Mouse (Mus musculus) heart, adult 2 months (tissue): ENCODE data around the gene Barx2. TPM values are rescaled to one million over a fixed set of nuclear protein-coding genes. Genes with fewer than 3 reads are reported as not detected.

Source experiments
- DNase-seq, 2 experiments: peaks; one replicate each; pipeline ENCODE4 v3.0.0; 2021
- H3K27ac ChIP-seq: fragments of 200-600 bp; 2 replicates; pipeline ENCODE4 v1.8.1; 2022
- H3K27me3 ChIP-seq: fragments of 200-500 bp; 2 replicates; pipeline ENCODE4 v1.6.1; 2012; ENCODE audit warnings: mild to moderate bottlenecking, low read length, inconsistent platforms, mixed read lengths; ENCODE audit not compliant: control insufficient read depth, insufficient read depth
- H3K36me3 ChIP-seq: fragments of 200-500 bp; 2 replicates; pipeline ENCODE4 v1.6.1; 2012; ENCODE audit warnings: low read length, inconsistent platforms; ENCODE audit not compliant: control insufficient read depth, insufficient read depth
- H3K4me1 ChIP-seq: fragments of 200-500 bp; 2 replicates; pipeline ENCODE4 v1.6.1; 2011; ENCODE audit warnings: low read length; ENCODE audit not compliant: control insufficient read depth, insufficient read depth
- H3K4me3 ChIP-seq: fragments of 200-600 bp; 2 replicates; pipeline ENCODE4 v1.8.1; 2022
- H3K79me2 ChIP-seq: fragments of 200-500 bp; replicated peaks from 2 replicates; pipeline ENCODE4 v1.6.1; 2012; ENCODE audit warnings: mild to moderate bottlenecking, inconsistent platforms, low read length, moderate library complexity, mixed read lengths; ENCODE audit not compliant: control insufficient read depth, insufficient read depth
- H3K9ac ChIP-seq: fragments of 200-500 bp; 2 replicates; pipeline ENCODE4 v1.6.1; 2012; ENCODE audit warnings: low read depth, mild to moderate bottlenecking, control low read depth, inconsistent platforms, low read length, mixed read lengths
- CTCF ChIP-seq: fragments of 200-600 bp; IDR thresholded peaks from 2 replicates; pipeline ENCODE4 v1.8.1; 2022; ENCODE audit warnings: antibody characterized with exemption, mild to moderate bottlenecking, moderate library complexity
- EP300 ChIP-seq: fragments of 200-500 bp; IDR thresholded peaks from 2 replicates; pipeline ENCODE4 v1.6.1; 2011; ENCODE audit warnings: low read depth, low read length, control low read depth; ENCODE audit not compliant: insufficient read depth
- POLR2A ChIP-seq: fragments of 200-500 bp; IDR thresholded peaks from 2 replicates; pipeline ENCODE4 v1.6.1; 2011; ENCODE audit warnings: mild to moderate bottlenecking, low read depth, low read length, control low read depth; ENCODE audit not compliant: insufficient read depth
- WGBS: fragments of 180-500 bp; shearing (Covaris S2); methylation state at CpG from one replicate; pipeline ENCODE4 v1.1.7; 2018; 5-methylcytosine and 5-hydroxymethylcytosine counted together
- intact Hi-C: fragments of 180-260 bp; cut with DNase I; formaldehyde crosslinking; loops from one replicate; pipeline ENCODE4 v1.15.1; 2025
- polyA plus RNA-seq: library from polyadenylated mRNA; depleted of rRNA; stranded (reverse); fragments of >200 nt; gene quantifications from 2 replicates; pipeline ENCODE4 v1.2.3, GENCODE M21; 2012
- total RNA-seq, 2 experiments: library from RNA; stranded (reverse); gene quantifications; 2 replicates each; pipeline ENCODE4 v1.2.3; 2021

The Barx2 gene
- total and polyA plus RNA-seq, 3 experiments = 0.04 to 0.36 (median 0.13) TPM

GRCm38 (mm10) chr9:31849387-31849786 lies 63.9 kb downstream of the Barx2 start:
- no peak for TF ChIP-seq CTCF
- TF ChIP-seq EP300 = no peak
- no peak for TF ChIP-seq POLR2A
- 77% methylated on average over 7 of the region's 7 CpGs for WGBS

DNA sequence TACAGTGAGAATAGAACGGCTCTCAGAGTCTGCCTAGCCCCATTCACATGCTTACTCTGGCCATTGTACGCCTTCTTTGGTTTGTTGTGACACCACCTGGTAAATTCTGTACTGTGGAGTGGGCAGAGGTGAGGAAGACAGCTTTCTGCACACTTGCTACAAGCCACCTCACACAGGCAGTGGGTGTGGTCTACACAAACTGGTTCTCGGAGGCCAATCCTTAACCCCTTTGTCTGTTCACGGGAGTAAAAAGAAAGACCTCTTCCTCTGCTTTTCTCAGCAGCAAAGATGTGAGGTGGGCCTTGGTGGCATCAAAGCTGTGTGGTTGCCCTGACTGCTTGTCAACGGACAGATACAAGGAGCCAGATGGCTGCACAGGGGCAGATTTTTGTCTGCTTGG lies 68.6 kb downstream of the Barx2 start:
- H3K27ac ChIP-seq = no peak overlapping the region
- 73% methylated on average over 5 of the region's 5 CpGs for WGBS
- H3K79me2 ChIP-seq = no peaks in the 10 kb centered on the region
- H3K36me3 ChIP-seq = no peaks in the 10 kb centered on the region
- TF ChIP-seq POLR2A = no peak
- TF ChIP-seq EP300 = no peak
- TF ChIP-seq CTCF = no peak
- no peak overlapping the region for H3K4me3 ChIP-seq
- H3K27me3 ChIP-seq = no peaks in the 10 kb centered on the region
- H3K9ac ChIP-seq = no peak overlapping the region
- intact Hi-C loops = no loop called here
- no peak for DNase-seq
- no peaks in the 10 kb centered on the region for H3K4me1 ChIP-seq

More at GRCm38 (mm10) chr9:31849387-31849786, 63.9 kb downstream of the Barx2 start:
- Histone ChIP-seq H3K79me2 (no peaks in the 10 kb centered on the region), H3K4me1 (no peaks in the 10 kb centered on the region), H3K27ac (no peak overlapping the region), H3K9ac (no peak overlapping the region), H3K4me3 (no peak overlapping the region), H3K36me3 (no peaks in the 10 kb centered on the region), H3K27me3 (no peaks in the 10 kb centered on the region)
- no peak for DNase-seq
- intact Hi-C loops = no loop called here

GRCm38 (mm10) chr9:31841108-31841815 lies 72.0 kb downstream of the Barx2 start:
- intact Hi-C loops = no loop called here

GRCm38 (mm10) chr9:31840571-31840970 lies 72.7 kb downstream of the Barx2 start:
- no peak overlapping the region for H3K4me3 ChIP-seq
- intact Hi-C loops = no loop called here
- peak in 1 of 2 experiments; percentile 11 for DNase-seq
- H3K4me1 ChIP-seq = no peaks in the 10 kb centered on the region
- WGBS = 46% methylated on average over 4 of the region's 4 CpGs
- TF ChIP-seq CTCF (no peak), POLR2A (no peak), EP300 (no peak)
- no peak overlapping the region; the same call in 1 of the 2 replicates for H3K27ac ChIP-seq
- no peaks in the 10 kb centered on the region for H3K36me3 ChIP-seq
- no peak overlapping the region for H3K9ac ChIP-seq
- H3K27me3 ChIP-seq = no peaks in the 10 kb centered on the region
- no peaks in the 10 kb centered on the region for H3K79me2 ChIP-seq

More at GRCm38 (mm10) chr9:31841108-31841815, 72.0 kb downstream of the Barx2 start:
- H3K9ac ChIP-seq = no peak overlapping the region
- DNase-seq = no peak
- H3K79me2 ChIP-seq = no peaks in the 10 kb centered on the region
- no peak overlapping the region for H3K4me3 ChIP-seq
- TF ChIP-seq CTCF = no peak
- TF ChIP-seq POLR2A = no peak
- no peak for TF ChIP-seq EP300
- H3K4me1 ChIP-seq = no peaks in the 10 kb centered on the region
- H3K27me3 ChIP-seq = no peaks in the 10 kb centered on the region
- 61% methylated on average over 10 of the region's 10 CpGs for WGBS
- H3K27ac ChIP-seq = no peak overlapping the region; the same call in 1 of the 2 replicates
- H3K36me3 ChIP-seq = no peaks in the 10 kb centered on the region

- WGBS = 78% methylated on average over 3 of the region's 3 CpGs
- Histone ChIP-seq H3K9ac (no peak overlapping the region), H3K27me3 (no peaks in the 10 kb centered on the region), H3K4me3 (no peak overlapping the region), H3K36me3 (no peaks in the 10 kb centered on the region), H3K79me2 (no peaks in the 10 kb centered on the region), H3K27ac (no peak overlapping the region; the same call in 1 of the 2 replicates), H3K4me1 (no peaks in the 10 kb centered on the region)
- intact Hi-C loops = no loop called here
- DNase-seq = no peak
- TF ChIP-seq EP300 (no peak), POLR2A (no peak), CTCF (no peak)
These were observed 73.2 kb downstream of the Barx2 start for GRCm38 (mm10) chr9:31840037-31840436.
